Mouse (Mus musculus): ENCODE measurements around the gene Sumo1.

DNA sequence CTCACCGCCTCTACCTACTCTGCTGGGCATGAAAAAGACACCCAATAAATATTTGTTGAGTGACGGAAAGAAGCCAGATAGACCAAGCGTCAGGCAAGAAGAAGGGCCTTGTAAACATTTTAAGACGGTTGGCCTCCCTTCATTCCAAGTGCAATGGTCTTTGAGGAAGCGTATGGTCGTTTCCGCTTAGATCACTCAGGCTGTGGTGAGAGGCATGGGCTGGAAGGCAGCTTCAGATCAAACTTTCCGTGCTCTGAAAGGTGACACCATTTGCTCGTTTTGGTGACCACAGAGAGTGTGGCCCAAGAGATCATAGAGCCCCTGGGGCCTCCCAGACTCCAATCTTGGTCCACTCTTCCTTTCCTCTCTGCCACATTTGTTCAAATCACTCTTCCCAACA lies 75.0 kb downstream of the Sumo1 start:
- no peak for TF ChIP-seq POLR2A (IDR thresholded peaks at IDR 0.05; ENCODE audit: low read depth, low read length)
- TF ChIP-seq CTCF (IDR thresholded peaks at IDR 0.05; ENCODE audit: borderline replicate concordance, insufficient read depth, low read length), result no peak

Measured in embryonic fibroblast, embryonic 13.5 days (primary cell).